Mouse (Mus musculus) heart, postnatal 0 days (tissue): ENCODE measurements around the gene Chadl.

Source experiments
- CTCF ChIP-seq: IDR thresholded peaks from 2 replicates; pipeline ENCODE4 v1.5.1; 2016; ENCODE audit warnings: antibody characterized with exemption, control low read depth, low read depth
- EP300 ChIP-seq: IDR thresholded peaks from 2 replicates; pipeline ENCODE4 v1.6.1; 2016; ENCODE audit warnings: antibody characterized with exemption, low read depth

DNA sequence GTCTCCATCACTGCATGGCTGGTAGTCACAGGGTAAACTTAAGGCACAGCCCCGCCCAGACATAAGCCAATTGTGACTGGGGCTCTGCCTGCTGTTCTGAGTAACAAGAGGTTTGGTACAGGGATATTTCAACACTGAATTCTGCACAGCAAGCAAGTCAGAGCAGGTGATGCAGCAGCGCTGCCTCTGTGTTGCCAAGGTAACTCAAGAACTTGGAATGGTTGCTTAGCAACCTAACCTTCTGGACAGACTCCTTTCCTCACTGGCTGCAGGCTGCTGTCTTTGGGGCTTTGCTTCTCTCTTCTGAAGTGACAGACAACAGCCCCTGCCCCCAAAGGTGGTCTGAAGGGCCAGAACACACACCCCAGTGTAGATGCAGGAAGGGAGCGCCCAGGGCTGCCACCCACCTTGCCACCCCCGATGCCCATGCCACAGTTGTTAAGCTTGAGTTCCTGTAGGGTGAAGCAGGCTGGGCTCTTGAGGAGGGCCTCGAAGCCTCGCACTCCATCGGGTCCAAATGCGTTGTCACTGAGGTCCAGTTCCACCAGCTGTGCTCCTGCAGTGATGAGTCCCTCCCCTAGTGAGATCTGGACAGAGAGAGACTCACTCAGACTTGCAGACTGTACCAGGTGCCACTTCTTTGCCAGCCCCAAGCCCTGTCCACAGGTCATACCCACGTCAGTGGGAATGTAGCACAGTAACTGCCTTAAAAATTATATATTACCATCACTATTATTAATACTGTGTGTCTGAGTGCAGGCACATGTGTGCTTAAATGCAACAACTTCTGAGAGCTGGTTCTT, 21.4 kb upstream of the Chadl start:
- TF ChIP-seq CTCF, result no peak
- no peak for TF ChIP-seq EP300
